Mouse (Mus musculus): Measurements from ENCODE around the gene Gm21775.
"Not testable (repeated sequence)": the region's sequence is repeated elsewhere in the genome, so short reads cannot be mapped to it uniquely, and the experiment has no call there.

Gm21775 gene

GRCm38 (mm10) chrY:10553153-10553552 lies at the start of gene Gm21775:
Gm21775 (plus strand) TSS chrY:10553453.
- not testable (repeated sequence) for DNase-seq

GRCm38 (mm10) chrY:10535942-10536341 lies 17.3 kb upstream of the Gm21775 start, which contains the start of gene Gm20737:
Gm20737 (minus strand) TSS chrY:10536042.
- not testable (repeated sequence) for DNase-seq

Measured in layer of hippocampus, adult 9-11 months (tissue).